Mouse (Mus musculus) heart, postnatal 10 days (tissue): ENCODE measurements around the gene Sppl2a. TPM values are rescaled to one million over a fixed set of nuclear protein-coding genes. Genes with fewer than 3 reads are reported as not detected.
A peak's percentile ranks its signal among the peaks of the same experiment; 100 is the strongest.
"Not testable (repeated sequence)": the region's sequence is repeated elsewhere in the genome, so short reads cannot be mapped to it uniquely, and the experiment has no call there.

Experiments used
- DNase-seq, 2 experiments: peaks; one replicate each; pipeline ENCODE4 v3.0.0; 2021
- intact Hi-C: fragments of 180-260 bp; cut with DNase I; formaldehyde crosslinking; loops from one replicate; pipeline ENCODE4 v1.15.1; 2025
- total RNA-seq, 2 experiments: library from RNA; stranded (reverse); gene quantifications; 2 replicates each; pipeline ENCODE4 v1.2.3; 2021

The Sppl2a gene
- total RNA-seq = 10 to 100 TPM; 49.6 to 51.3 TPM

DNA sequence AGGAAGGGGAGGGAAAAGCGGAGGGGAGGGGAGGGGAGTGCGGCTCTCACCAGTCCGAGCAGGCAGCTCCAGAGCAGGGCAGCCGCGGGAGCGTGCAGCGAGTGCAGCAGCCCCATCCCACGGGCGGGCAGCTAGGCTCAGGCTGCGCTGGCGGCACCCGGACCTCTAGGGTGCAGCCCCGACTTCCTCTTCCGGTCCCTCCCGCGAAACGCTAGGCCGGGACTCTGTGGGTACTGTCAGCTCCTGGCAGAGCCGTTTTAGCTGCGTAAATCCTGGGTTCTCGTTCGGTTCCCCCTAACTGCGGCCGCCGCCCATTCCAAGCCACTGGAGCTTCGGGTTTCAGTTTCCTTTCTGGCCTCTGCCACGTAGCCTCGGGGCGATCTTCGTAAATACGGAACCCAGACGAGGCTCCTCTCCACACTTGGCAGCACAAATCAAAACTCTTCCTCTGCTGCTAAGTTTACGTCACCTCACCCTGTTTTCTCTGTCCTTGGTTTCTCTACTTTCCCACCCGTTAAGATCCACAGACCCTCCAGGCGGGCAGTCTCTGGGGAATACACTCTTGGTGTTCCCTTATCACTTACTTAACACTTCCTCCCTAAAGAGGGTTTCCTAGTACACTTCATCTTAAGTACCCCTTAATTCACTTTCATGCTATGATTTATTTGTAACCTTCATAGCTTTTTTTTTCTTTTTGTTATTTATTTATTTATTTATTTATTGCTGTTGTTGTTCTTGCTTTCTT lies at the start of gene Sppl2a:
Sppl2a (minus strand) TSS at position 339 of the 745 bp plus-strand sequence.
- intact Hi-C loops = loop anchor here (1.0 kb wide), 2 partner anchors 58 to 63 kb away; no protein-coding TSS in a partner anchor

GRCm38 (mm10) chr2:126977428-126977827 lies 44.4 kb upstream of the Sppl2a start:
- DNase-seq = no peak
- intact Hi-C loops = no loop called here

More for the DNA sequence above, at the start of gene Sppl2a:
- peak; percentile 92 to 93 for DNase-seq

GRCm38 (mm10) chr2:126961696-126962095 lies 28.7 kb upstream of the Sppl2a start:
- no peak for DNase-seq
- intact Hi-C loops = no loop called here

- intact Hi-C loops = no loop called here
- no peak for DNase-seq
Observed at GRCm38 (mm10) chr2:126955671-126956070, 22.6 kb upstream of the Sppl2a start.

DNA sequence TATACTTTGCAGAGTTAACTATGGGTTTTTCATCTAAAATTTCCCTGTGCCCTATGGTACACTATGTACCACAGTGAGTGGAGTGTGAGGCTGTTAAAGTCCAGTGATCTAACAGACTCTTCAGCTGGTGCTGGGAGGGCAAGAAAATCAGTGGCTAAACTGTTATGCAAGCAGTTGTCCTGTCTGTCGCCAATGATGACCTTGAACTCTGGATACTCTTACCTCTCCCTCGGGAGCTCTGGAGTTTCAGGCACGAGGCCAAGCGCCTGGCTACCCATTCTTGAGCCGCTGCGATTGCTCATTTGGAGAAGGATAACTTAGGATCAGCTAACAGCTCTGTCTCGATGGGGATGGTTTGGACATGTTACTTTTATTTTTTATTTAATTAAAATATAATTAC lies 18.1 kb upstream of the Sppl2a start:
- intact Hi-C loops = no loop called here
- peak; percentile 71 to 73 for DNase-seq

DNA sequence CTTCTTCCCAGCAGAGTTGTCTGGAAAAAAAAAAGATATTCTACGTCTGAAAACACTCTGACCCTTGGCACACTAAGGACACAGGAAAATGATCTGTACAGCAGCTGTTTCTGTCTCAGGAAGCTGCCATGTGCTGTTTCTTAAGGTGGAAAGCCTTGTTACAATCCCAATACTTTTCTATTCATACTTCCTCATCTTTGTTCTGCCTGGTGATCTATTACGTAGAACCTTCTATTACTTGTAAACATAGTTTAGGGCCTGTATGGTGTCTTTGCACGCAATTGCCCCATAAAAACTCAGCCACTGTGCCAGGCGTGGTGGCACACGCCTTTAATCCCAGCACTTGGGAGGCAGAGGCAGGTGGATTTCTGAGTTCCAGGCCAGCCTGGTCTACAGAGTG lies 17.4 kb upstream of the Sppl2a start:
- DNase-seq = peak; percentile 8 to 14
- intact Hi-C loops = no loop called here

- DNase-seq = peak; percentile 63 to 66
- intact Hi-C loops = no loop called here
Observed at GRCm38 (mm10) chr2:126949856-126950255, 16.8 kb upstream of the Sppl2a start.

- intact Hi-C loops = not testable (repeated sequence)
Observed at GRCm38 (mm10) chr2:126949297-126949696, 16.3 kb upstream of the Sppl2a start.

GRCm38 (mm10) chr2:126948231-126948630 lies 15.2 kb upstream of the Sppl2a start:
- DNase-seq = no peak
- intact Hi-C loops = no loop called here

More at GRCm38 (mm10) chr2:126949297-126949696, 16.3 kb upstream of the Sppl2a start:
- not testable (repeated sequence) for DNase-seq

DNA sequence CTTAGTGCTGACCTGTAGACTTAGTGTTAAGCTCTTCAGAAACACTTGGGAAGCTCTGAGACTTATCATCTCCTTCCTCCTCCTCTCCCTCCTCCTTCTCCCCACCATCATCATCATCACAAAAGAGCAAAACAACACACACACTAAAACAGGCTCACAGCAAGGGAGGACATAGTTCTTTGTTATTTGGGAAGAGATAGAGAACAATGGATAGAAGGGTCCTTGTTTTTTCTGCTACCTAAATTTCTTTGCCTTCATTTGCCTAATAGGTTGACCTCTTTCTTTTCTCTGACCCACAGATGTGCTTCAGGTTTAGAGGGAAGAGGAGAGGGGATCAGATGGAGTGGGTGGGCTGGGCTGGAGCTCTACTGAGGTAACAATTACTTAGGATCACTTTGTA lies 14.6 kb upstream of the Sppl2a start:
- intact Hi-C loops = no loop called here
- no peak for DNase-seq

GRCm38 (mm10) chr2:126943211-126943610 lies 10.2 kb upstream of the Sppl2a start:
- no peak for DNase-seq
- intact Hi-C loops = no loop called here

GRCm38 (mm10) chr2:126940314-126940866 lies 7.4 kb upstream of the Sppl2a start:
- intact Hi-C loops = no loop called here
- no peak for DNase-seq

DNA sequence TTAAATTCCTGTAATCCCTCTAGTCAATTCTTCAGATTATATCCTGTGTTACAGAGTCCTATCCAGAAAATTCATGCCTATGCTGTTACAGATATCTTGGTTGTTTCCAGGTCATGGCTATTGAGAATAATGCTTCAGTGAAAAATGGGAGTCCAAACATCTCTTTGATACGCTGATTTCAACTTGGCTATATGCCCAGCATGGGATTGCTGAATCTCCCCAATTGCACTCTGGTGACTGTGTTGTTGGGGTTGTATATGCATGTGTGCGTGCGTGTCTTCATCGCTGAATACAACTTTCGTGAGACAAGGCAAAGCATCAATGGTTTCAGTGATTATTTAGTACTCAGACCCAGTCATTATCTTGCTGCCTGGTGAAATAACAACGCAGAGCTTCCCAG lies 5.0 kb upstream of the Sppl2a start:
- intact Hi-C loops = no loop called here
- DNase-seq = no peak

DNA sequence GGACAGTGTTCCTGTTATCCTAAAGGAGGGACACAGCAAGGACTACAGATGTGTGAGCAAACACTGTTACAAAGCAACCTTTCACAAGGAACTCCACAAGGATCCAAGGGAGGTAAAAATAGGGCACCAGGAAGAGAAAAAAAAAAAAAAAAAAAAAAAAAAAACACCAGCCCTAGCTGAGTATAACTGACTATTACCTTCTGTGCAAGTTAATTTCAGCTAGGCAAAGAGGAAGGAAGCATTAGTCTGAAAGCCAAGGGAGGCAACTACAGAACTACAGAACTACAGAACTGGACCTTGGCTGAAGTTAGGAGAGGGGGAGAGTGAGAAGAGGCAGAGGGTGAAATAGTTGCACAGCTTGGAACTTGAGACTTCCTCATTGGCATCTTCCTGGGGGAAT lies 886 bp upstream of the Sppl2a start:
- peak in 1 of 2 experiments; percentile 23 for DNase-seq
- intact Hi-C loops = loop anchor here (1.0 kb wide), 1 partner anchor 62 kb away; no protein-coding TSS in a partner anchor

DNA sequence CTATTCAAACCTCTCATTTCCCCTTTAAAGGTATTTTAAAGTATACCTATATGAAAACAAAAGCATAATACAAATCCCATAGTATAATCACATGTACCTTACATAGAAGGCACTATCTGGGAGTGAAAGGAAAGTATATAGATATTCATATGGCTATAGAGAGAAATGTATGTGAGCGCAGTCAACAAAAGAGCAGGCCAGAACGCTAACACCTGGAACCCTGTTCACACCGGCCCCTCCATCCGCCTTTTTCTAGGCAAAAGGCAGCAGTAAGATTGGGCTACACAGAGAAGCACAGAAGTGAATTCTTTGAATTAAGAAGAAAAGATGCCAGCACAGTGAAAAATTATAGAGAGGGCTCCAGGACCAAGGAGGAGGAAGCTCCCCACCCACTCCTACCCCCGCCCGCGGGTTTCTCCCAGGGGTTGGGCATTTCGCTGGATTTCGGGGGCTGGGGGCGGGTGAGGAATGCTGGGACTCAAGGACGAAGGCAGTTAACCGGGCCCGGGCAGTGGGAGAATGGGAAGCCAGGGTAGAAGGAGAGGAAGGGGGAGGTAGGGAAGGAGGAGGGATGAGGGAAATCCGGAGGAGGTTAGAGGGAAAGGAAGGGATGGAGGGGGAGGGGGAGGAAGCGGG lies 656 bp downstream of the Sppl2a start:
- DNase-seq = no peak
- intact Hi-C loops = loop anchor here (1.0 kb wide), 1 partner anchor 57 kb away; no protein-coding TSS in a partner anchor

DNA sequence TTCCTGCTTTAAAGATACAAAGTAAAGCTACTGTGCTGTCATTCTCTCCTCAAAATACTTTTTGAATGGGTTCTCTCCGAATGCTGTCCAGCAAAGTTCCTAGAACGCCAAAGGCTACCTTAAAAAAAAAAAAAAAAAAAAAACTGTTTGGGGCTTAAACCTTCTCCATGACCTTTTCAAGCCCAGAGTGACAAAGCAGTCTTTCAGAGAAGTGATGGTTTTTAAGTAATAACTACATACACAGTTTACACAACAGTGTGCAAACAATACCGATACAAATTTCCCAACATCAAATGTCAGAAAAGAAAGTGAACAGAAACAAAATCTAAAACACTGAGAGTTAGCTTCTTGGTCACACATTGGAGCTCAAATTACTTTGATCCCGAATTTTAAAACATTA lies 1.3 kb downstream of the Sppl2a start:
- DNase-seq = no peak
- intact Hi-C loops = loop anchor here (1.0 kb wide), 1 partner anchor 56 kb away; no protein-coding TSS in a partner anchor

GRCm38 (mm10) chr2:126928681-126929080 lies 4.4 kb downstream of the Sppl2a start:
- intact Hi-C loops = no loop called here
- no peak for DNase-seq

DNA sequence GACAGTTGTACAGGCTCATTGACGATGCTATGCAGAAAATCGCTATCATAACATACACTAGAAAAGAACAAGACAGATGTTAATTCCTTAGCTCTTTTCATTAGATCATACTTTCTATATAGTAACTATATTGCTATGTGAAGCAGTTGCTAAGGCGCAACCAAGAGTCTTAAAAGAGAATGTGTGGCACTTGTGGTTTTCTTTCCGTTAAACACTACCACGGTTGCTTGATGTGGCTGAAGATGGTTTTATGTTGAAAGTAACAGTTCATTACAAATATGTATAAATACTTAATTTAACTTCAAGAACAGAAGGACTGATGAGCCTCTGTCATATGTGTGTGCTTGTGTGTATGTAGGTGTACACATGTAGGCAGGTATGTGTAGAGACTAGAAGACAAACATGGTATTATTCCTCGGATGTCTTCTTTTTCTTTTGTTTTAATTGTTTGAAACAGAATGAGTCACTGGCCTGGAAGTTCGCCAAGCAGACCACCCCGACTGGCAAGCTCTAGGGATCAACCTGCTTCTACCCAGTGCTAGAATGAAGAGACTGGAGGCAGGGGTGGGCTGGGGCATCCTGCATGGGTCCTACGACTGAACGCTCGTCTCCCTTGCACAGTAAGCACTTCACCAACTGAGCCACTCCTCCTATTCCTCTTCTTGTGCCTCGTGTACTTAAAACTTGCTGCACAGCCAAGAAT lies 12.5 kb downstream of the Sppl2a start:
- intact Hi-C loops = loop anchor here (5.0 kb wide), 1 partner anchor 78 kb away; no protein-coding TSS in a partner anchor

DNA sequence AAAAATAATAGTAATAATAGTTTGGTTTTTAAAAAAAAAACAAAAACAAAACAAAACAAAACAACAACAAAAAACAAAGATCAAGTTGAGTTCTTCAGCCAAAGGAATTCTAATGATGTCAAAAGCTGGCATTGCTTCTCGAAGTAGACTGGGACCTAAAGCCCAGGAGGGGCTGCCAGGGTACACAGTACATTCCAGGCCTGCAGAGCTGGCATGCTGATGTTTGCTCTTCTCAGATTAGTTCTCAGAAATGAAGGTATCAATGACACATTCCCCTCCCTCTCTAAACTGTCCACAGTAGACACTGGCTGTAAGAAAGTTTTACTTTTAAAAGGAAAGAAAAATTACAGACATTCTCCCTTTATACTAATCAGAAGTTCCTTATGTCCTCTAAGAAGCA lies 16.8 kb downstream of the Sppl2a start:
- intact Hi-C loops = no loop called here
- DNase-seq = no peak

More for the DNA sequence above, 12.5 kb downstream of the Sppl2a start:
- DNase-seq = no peak

GRCm38 (mm10) chr2:126914096-126914495 lies 18.9 kb downstream of the Sppl2a start:
- intact Hi-C loops = no loop called here
- DNase-seq = peak; percentile 24 to 48

DNA sequence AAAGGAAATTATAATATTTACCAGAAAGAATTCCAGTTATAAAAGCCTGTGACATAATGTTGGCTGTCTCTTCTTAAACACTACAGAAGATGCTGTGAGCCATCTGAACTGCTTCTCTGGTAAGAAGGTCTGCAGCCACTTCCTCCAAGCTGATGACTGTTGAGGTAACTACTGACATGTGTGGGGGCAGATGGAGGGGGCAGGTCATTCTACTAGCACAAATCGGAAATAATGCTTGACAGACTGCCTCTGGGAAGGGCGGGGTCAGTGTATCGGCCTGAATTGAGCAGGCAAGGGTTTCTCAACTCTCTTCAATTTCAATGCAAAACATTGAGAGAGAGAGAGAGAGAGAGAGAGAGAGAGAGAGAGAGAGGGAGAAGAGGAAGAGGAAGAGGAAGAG lies 28.9 kb downstream of the Sppl2a start:
- intact Hi-C loops = no loop called here
- DNase-seq = no peak
